Mouse (Mus musculus) erythroblast, embryonic 14.5 days (primary cell): Measurements from ENCODE around the gene Ccl25. TPM values are rescaled to one million over a fixed set of nuclear protein-coding genes. Genes with fewer than 3 reads are reported as not detected.

Experiments
- H3K27me3 ChIP-seq: 2 replicates; pipeline ENCODE4 v1.6.1; 2012; ENCODE audit warnings: inconsistent platforms; ENCODE audit not compliant: control insufficient read depth
- H3K36me3 ChIP-seq: 2 replicates; pipeline ENCODE4 v1.6.1; 2012; ENCODE audit warnings: mild to moderate bottlenecking, inconsistent platforms; ENCODE audit not compliant: control insufficient read depth
- H3K4me1 ChIP-seq: 2 replicates; pipeline ENCODE4 v1.6.1; 2012; ENCODE audit warnings: inconsistent platforms; ENCODE audit not compliant: control insufficient read depth
- H3K4me3 ChIP-seq: replicated peaks from 2 replicates; pipeline ENCODE3; 2012; ENCODE audit warnings: moderate library complexity, mild to moderate bottlenecking, inconsistent platforms
- H3K9me3 ChIP-seq: 2 replicates; pipeline ENCODE4 v1.6.1; 2012; ENCODE audit warnings: low read length, inconsistent platforms, mixed read lengths; ENCODE audit not compliant: control insufficient read depth
- GATA1 ChIP-seq: IDR thresholded peaks from 2 replicates; pipeline ENCODE4 v1.6.1; 2012; ENCODE audit warnings: low read length, inconsistent platforms, mixed read lengths
- TAL1 ChIP-seq: IDR thresholded peaks from 3 replicates; pipeline ENCODE4 v1.6.1; 2012; ENCODE audit warnings: low read length, inconsistent platforms, mixed read lengths
- polyA plus RNA-seq: library from polyadenylated mRNA; stranded (reverse); fragments of >175 nt; gene quantifications from 2 replicates; pipeline ENCODE4 v1.2.3, GENCODE M21; 2012

Gene Ccl25
- polyA plus RNA-seq, 1 experiment = 0.15 TPM

GRCm38 (mm10) chr8:4314852-4315251 lies 10.2 kb upstream of the Ccl25 start:
- Histone ChIP-seq H3K27me3 (no peaks in the 10 kb centered on the region), H3K36me3 (peaks cover 60% of the 10 kb centered on the region), H3K4me3 (no peak overlapping the region), H3K4me1 (peaks cover 10% of the 10 kb centered on the region), H3K9me3 (no peaks in the 10 kb centered on the region)
- TF ChIP-seq TAL1 (no peak), GATA1 (no peak)

GRCm38 (mm10) chr8:4318124-4318523 lies 6.9 kb upstream of the Ccl25 start:
- H3K36me3 ChIP-seq = peaks cover 62% of the 10 kb centered on the region
- no peak for TF ChIP-seq GATA1
- no peak for TF ChIP-seq TAL1
- no peak overlapping the region for H3K4me3 ChIP-seq
- no peaks in the 10 kb centered on the region for H3K27me3 ChIP-seq
- peaks cover 29% of the 10 kb centered on the region for H3K4me1 ChIP-seq
- H3K9me3 ChIP-seq = no peaks in the 10 kb centered on the region

- TF ChIP-seq TAL1 (no peak), GATA1 (no peak)
- H3K36me3 ChIP-seq = peaks cover 63% of the 10 kb centered on the region
- no peaks in the 10 kb centered on the region for H3K9me3 ChIP-seq
- no peak overlapping the region for H3K4me3 ChIP-seq
- H3K4me1 ChIP-seq = peaks cover 38% of the 10 kb centered on the region
- H3K27me3 ChIP-seq = no peaks in the 10 kb centered on the region
Measured at GRCm38 (mm10) chr8:4318796-4319572, 6.0 kb upstream of the Ccl25 start.

- H3K4me1 ChIP-seq = peaks cover 40% of the 10 kb centered on the region
- no peak for TF ChIP-seq GATA1
- no peak for TF ChIP-seq TAL1
- no peaks in the 10 kb centered on the region for H3K9me3 ChIP-seq
- H3K27me3 ChIP-seq = no peaks in the 10 kb centered on the region
- H3K36me3 ChIP-seq = peaks cover 58% of the 10 kb centered on the region
- H3K4me3 ChIP-seq = no peak overlapping the region
Measured at GRCm38 (mm10) chr8:4319573-4319872, 5.5 kb upstream of the Ccl25 start.

GRCm38 (mm10) chr8:4320404-4320803 lies 4.6 kb upstream of the Ccl25 start:
- peaks cover 58% of the 10 kb centered on the region for H3K36me3 ChIP-seq
- no peaks in the 10 kb centered on the region for H3K9me3 ChIP-seq
- H3K27me3 ChIP-seq = no peaks in the 10 kb centered on the region
- H3K4me3 ChIP-seq = no peak overlapping the region
- peaks cover 44% of the 10 kb centered on the region for H3K4me1 ChIP-seq
- TF ChIP-seq GATA1 (no peak), TAL1 (no peak)

- TF ChIP-seq GATA1 = no peak
- TF ChIP-seq TAL1 = no peak
- H3K4me3 ChIP-seq = no peak overlapping the region
- H3K36me3 ChIP-seq = peaks cover 56% of the 10 kb centered on the region
- H3K4me1 ChIP-seq = peaks cover 50% of the 10 kb centered on the region
- H3K27me3 ChIP-seq = no peaks in the 10 kb centered on the region
- no peaks in the 10 kb centered on the region for H3K9me3 ChIP-seq
Measured at GRCm38 (mm10) chr8:4321031-4321430, 4.0 kb upstream of the Ccl25 start.

- peaks cover 61% of the 10 kb centered on the region for H3K4me1 ChIP-seq
- no peaks in the 10 kb centered on the region for H3K9me3 ChIP-seq
- H3K27me3 ChIP-seq = no peaks in the 10 kb centered on the region
- H3K36me3 ChIP-seq = peaks cover 62% of the 10 kb centered on the region
- no peak overlapping the region for H3K4me3 ChIP-seq
- TF ChIP-seq TAL1 (no peak), GATA1 (no peak)
Measured at GRCm38 (mm10) chr8:4322470-4322869, 2.5 kb upstream of the Ccl25 start.

GRCm38 (mm10) chr8:4323917-4324316 lies 1.1 kb upstream of the Ccl25 start:
- Histone ChIP-seq H3K27me3 (no peaks in the 10 kb centered on the region), H3K36me3 (peaks cover 68% of the 10 kb centered on the region), H3K4me1 (peaks cover 60% of the 10 kb centered on the region), H3K9me3 (no peaks in the 10 kb centered on the region), H3K4me3 (peak overlapping the region; percentile 95)
- TF ChIP-seq TAL1 = no peak
- no peak for TF ChIP-seq GATA1

- TF ChIP-seq GATA1 (no peak), TAL1 (no peak)
- H3K36me3 ChIP-seq = peaks cover 68% of the 10 kb centered on the region
- H3K9me3 ChIP-seq = no peaks in the 10 kb centered on the region
- H3K4me1 ChIP-seq = peaks cover 63% of the 10 kb centered on the region
- H3K4me3 ChIP-seq = peak overlapping the region; percentile 95
- H3K27me3 ChIP-seq = no peaks in the 10 kb centered on the region
Measured at GRCm38 (mm10) chr8:4324525-4324924, 485 bp upstream of the Ccl25 start.

GRCm38 (mm10) chr8:4325751-4326036 lies 684 bp downstream of the Ccl25 start:
- Histone ChIP-seq H3K9me3 (no peaks in the 10 kb centered on the region), H3K4me1 (peaks cover 59% of the 10 kb centered on the region), H3K27me3 (no peaks in the 10 kb centered on the region), H3K36me3 (peaks cover 67% of the 10 kb centered on the region), H3K4me3 (peak overlapping the region; percentile 95)
- TF ChIP-seq TAL1 = no peak
- TF ChIP-seq GATA1 = no peak
